Mouse (Mus musculus): ENCODE measurements around the gene Pigz. TPM values are rescaled to one million over a fixed set of nuclear protein-coding genes. Genes with fewer than 3 reads are reported as not detected.
A peak's percentile ranks its signal among the peaks of the same experiment; 100 is the strongest.
"Not testable (repeated sequence)": the region's sequence is repeated elsewhere in the genome, so short reads cannot be mapped to it uniquely, and the experiment has no call there.

Pigz gene
- polyA plus RNA-seq, 1 experiment from 2014 or later: 2.0 TPM

GRCm38 (mm10) chr16:31935091-31935979 is 1.7 kb downstream of the Pigz start:
- ATAC-seq (ENCODE audit: low FRiP score, low TSS enrichment): no peak
- H3K4me1 ChIP-seq (ENCODE audit: control insufficient read depth, insufficient read depth, low read length): peaks cover 20% of the 10 kb centered on the region
- H3K4me3 ChIP-seq (replicated peaks; ENCODE audit: low read depth, low read length): peak overlapping the region; percentile 37
- no peaks in the 10 kb centered on the region for H3K36me3 ChIP-seq (ENCODE audit: control insufficient read depth, insufficient read depth, low read length)
- peak overlapping the region; percentile 86 for H3K4me2 ChIP-seq (ENCODE audit: low read length)
- peak overlapping the region; percentile 59 for H3K9ac ChIP-seq (replicated peaks; ENCODE audit: low read length)
- WGBS: 4% methylated on average over 36 of the region's 36 CpGs
- H3K27me3 ChIP-seq (ENCODE audit: control insufficient read depth, insufficient read depth, low read length): peaks cover 4% of the 10 kb centered on the region; the same call in 1 of the 2 replicates
- peak; percentile 53 for DNase-seq
- H3K9me3 ChIP-seq (ENCODE audit: control insufficient read depth, low read length): no peaks in the 10 kb centered on the region
- no peak overlapping the region for H3K27ac ChIP-seq (replicated peaks; ENCODE audit: low read depth, low read length)

GRCm38 (mm10) chr16:31936568-31936967 is 2.9 kb downstream of the Pigz start:
- no peak for DNase-seq
- no peak overlapping the region for H3K27ac ChIP-seq (replicated peaks; ENCODE audit: low read depth, low read length)
- WGBS: 92% methylated on average over 4 of the region's 4 CpGs
- H3K9me3 ChIP-seq (ENCODE audit: control insufficient read depth, low read length): no peaks in the 10 kb centered on the region
- peaks cover 4% of the 10 kb centered on the region; the same call in 1 of the 2 replicates for H3K27me3 ChIP-seq (ENCODE audit: control insufficient read depth, insufficient read depth, low read length)
- no peak overlapping the region for H3K9ac ChIP-seq (replicated peaks; ENCODE audit: low read length)
- ATAC-seq (ENCODE audit: low FRiP score, low TSS enrichment): no peak
- no peak overlapping the region for H3K4me3 ChIP-seq (replicated peaks; ENCODE audit: low read depth, low read length)
- H3K4me2 ChIP-seq (ENCODE audit: low read length): no peak overlapping the region
- peaks cover 20% of the 10 kb centered on the region for H3K4me1 ChIP-seq (ENCODE audit: control insufficient read depth, insufficient read depth, low read length)
- no peaks in the 10 kb centered on the region for H3K36me3 ChIP-seq (ENCODE audit: control insufficient read depth, insufficient read depth, low read length)

DNA sequence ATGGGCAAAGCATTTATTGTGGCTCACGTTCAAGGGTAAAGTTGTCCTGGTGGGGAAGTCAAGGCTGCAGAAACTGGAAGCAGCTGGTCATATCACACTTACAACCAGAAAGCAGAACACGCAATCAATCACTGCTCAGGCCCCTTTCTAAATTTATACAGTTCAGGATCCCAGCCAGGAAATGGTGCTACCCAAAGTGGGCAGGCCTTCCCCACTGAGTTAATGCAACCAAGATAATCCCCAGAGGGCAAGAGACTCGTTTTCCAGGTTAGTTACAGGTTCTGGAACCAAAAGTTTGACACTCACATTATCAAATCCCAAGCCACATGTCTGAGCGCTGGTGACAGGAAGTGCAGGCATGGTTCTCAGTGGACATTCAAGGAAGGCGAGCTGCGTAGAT is 5.2 kb downstream of the Pigz start:
- H3K9ac ChIP-seq (replicated peaks; ENCODE audit: low read length): no peak overlapping the region
- DNase-seq (no peak), ATAC-seq (ENCODE audit: low FRiP score, low TSS enrichment) (no peak)
- H3K4me1 ChIP-seq (ENCODE audit: control insufficient read depth, insufficient read depth, low read length): peaks cover 13% of the 10 kb centered on the region
- peaks cover 4% of the 10 kb centered on the region; the same call in 1 of the 2 replicates for H3K27me3 ChIP-seq (ENCODE audit: control insufficient read depth, insufficient read depth, low read length)
- H3K9me3 ChIP-seq (ENCODE audit: control insufficient read depth, low read length): no peaks in the 10 kb centered on the region
- H3K4me2 ChIP-seq (ENCODE audit: low read length): no peak overlapping the region
- no peak overlapping the region for H3K27ac ChIP-seq (replicated peaks; ENCODE audit: low read depth, low read length)
- 77% methylated on average over 6 of the region's 6 CpGs for WGBS
- no peak overlapping the region for H3K4me3 ChIP-seq (replicated peaks; ENCODE audit: low read depth, low read length)
- no peaks in the 10 kb centered on the region for H3K36me3 ChIP-seq (ENCODE audit: control insufficient read depth, insufficient read depth, low read length)

- 81% methylated on average over 2 of the region's 2 CpGs for WGBS
- H3K9ac ChIP-seq (replicated peaks; ENCODE audit: low read length): no peak overlapping the region
- H3K4me3 ChIP-seq (replicated peaks; ENCODE audit: low read depth, low read length): no peak overlapping the region
- H3K27ac ChIP-seq (replicated peaks; ENCODE audit: low read depth, low read length): no peak overlapping the region
- H3K4me2 ChIP-seq (ENCODE audit: low read length): no peak overlapping the region
- H3K27me3 ChIP-seq (ENCODE audit: control insufficient read depth, insufficient read depth, low read length): peaks cover 1% of the 10 kb centered on the region; the same call in 1 of the 2 replicates
- no peak for ATAC-seq (ENCODE audit: low FRiP score, low TSS enrichment)
- no peaks in the 10 kb centered on the region for H3K9me3 ChIP-seq (ENCODE audit: control insufficient read depth, low read length)
- 0 out of 2 replicates have a peak, but pooled peaks cover 3% of the 10 kb centered on the region for H3K36me3 ChIP-seq (ENCODE audit: control insufficient read depth, insufficient read depth, low read length)
- no peak for DNase-seq
- peaks cover 3% of the 10 kb centered on the region; the same call in 1 of the 2 replicates for H3K4me1 ChIP-seq (ENCODE audit: control insufficient read depth, insufficient read depth, low read length)
These were observed 6.9 kb downstream of the Pigz start for GRCm38 (mm10) chr16:31940586-31940985.

- Histone ChIP-seq H3K27me3 (ENCODE audit: control insufficient read depth, insufficient read depth, low read length) (no peaks in the 10 kb centered on the region), H3K4me3 (replicated peaks; ENCODE audit: low read depth, low read length) (no peak overlapping the region), H3K9me3 (ENCODE audit: control insufficient read depth, low read length) (no peaks in the 10 kb centered on the region), H3K36me3 (ENCODE audit: control insufficient read depth, insufficient read depth, low read length) (0 out of 2 replicates have a peak, but pooled peaks cover 3% of the 10 kb centered on the region), H3K4me1 (ENCODE audit: control insufficient read depth, insufficient read depth, low read length) (peaks cover 17% of the 10 kb centered on the region), H3K4me2 (ENCODE audit: low read length) (no peak overlapping the region), H3K27ac (replicated peaks; ENCODE audit: low read depth, low read length) (no peak overlapping the region), H3K9ac (replicated peaks; ENCODE audit: low read length) (no peak overlapping the region; the same call in 1 of the 2 replicates)
- WGBS: 3% methylated on average over 10 of the region's 10 CpGs
- ATAC-seq (ENCODE audit: low FRiP score, low TSS enrichment) (no peak), DNase-seq (peak; percentile 88)
These were observed 10.3 kb downstream of the Pigz start for GRCm38 (mm10) chr16:31943980-31944379.

DNA sequence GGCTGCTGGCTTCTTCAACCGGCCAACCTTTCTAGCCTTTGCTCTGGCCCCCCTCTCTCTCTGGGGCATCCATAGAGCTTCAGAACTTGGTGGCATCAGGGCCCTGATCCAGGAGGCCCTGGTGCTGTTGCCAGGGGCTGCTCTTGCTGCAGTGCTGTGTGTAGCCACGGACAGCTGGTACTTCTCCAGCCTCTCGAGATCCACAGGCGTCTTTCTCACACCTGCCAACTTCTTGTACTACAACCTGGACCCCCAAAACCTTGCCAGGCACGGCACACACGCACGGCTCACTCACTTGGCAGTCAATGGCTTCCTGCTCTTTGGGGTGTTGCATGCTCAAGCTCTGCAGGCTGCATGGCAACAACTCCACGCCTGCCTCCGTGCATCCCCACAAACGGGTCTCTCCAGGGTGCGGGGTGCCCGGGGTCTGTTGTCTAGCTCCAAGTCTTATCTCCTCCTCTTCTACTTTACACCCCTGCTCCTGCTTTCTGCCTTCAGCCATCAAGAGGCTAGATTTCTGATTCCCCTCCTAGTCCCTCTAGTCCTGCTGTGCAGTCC is 11.1 kb downstream of the Pigz start:
- peaks cover 24% of the 10 kb centered on the region for H3K4me1 ChIP-seq (ENCODE audit: control insufficient read depth, insufficient read depth, low read length)
- H3K4me3 ChIP-seq (replicated peaks; ENCODE audit: low read depth, low read length): no peak overlapping the region
- 0 out of 2 replicates have a peak, but pooled peaks cover 3% of the 10 kb centered on the region for H3K36me3 ChIP-seq (ENCODE audit: control insufficient read depth, insufficient read depth, low read length)
- 91% methylated on average over 12 of the region's 12 CpGs for WGBS
- no peak overlapping the region for H3K4me2 ChIP-seq (ENCODE audit: low read length)
- H3K27ac ChIP-seq (replicated peaks; ENCODE audit: low read depth, low read length): no peak overlapping the region
- no peak for DNase-seq
- no peak for ATAC-seq (ENCODE audit: low FRiP score, low TSS enrichment)
- no peak overlapping the region for H3K9ac ChIP-seq (replicated peaks; ENCODE audit: low read length)
- no peaks in the 10 kb centered on the region for H3K9me3 ChIP-seq (ENCODE audit: control insufficient read depth, low read length)
- H3K27me3 ChIP-seq (ENCODE audit: control insufficient read depth, insufficient read depth, low read length): no peaks in the 10 kb centered on the region

DNA sequence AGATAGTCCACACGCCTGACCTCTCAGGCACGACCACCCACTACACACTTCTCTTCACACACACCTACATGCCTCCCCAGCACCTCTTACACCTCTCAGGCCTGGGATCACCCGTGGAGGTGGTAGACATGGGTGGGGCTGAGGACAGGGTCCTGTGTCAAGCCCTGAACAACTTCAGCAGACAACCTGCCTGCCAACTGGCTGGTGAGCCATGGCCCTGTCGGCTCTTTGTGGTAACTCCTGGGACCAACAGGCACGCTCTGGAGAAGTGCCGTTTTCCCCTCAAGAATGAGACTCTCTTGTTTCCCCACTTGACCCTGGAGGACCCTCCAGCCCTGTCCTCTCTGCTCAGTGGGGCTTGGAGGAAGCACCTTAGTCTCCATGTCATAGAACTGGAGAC is 11.7 kb downstream of the Pigz start:
- Histone ChIP-seq H3K4me3 (replicated peaks; ENCODE audit: low read depth, low read length) (no peak overlapping the region), H3K27ac (replicated peaks; ENCODE audit: low read depth, low read length) (no peak overlapping the region), H3K9ac (replicated peaks; ENCODE audit: low read length) (no peak overlapping the region), H3K27me3 (ENCODE audit: control insufficient read depth, insufficient read depth, low read length) (no peaks in the 10 kb centered on the region), H3K4me2 (ENCODE audit: low read length) (no peak overlapping the region), H3K4me1 (ENCODE audit: control insufficient read depth, insufficient read depth, low read length) (peaks cover 24% of the 10 kb centered on the region), H3K9me3 (ENCODE audit: control insufficient read depth, low read length) (no peaks in the 10 kb centered on the region), H3K36me3 (ENCODE audit: control insufficient read depth, insufficient read depth, low read length) (0 out of 2 replicates have a peak, but pooled peaks cover 3% of the 10 kb centered on the region)
- no peak for ATAC-seq (ENCODE audit: low FRiP score, low TSS enrichment)
- no peak for DNase-seq
- 90% methylated on average over 6 of the region's 6 CpGs for WGBS

DNA sequence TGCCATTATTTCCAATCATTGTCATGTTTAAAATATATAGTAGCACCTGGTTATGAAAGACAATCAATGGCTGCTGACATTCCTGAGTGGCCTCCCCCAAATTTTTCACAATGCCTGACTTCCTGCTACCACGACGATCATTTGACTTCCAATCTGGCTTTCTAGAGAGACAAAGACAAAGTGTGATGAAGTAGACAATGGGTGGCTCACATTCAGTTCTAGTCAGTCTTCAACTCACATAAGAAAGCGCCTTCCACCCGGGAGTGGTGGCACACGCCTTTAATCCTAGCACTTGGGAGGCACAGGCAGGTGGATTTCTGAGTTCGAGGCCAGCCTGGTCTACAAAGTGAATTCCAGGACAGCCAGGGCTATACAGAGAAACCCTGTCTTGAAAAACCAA is 12.3 kb downstream of the Pigz start:
- H3K4me1 ChIP-seq (ENCODE audit: control insufficient read depth, insufficient read depth, low read length): peaks cover 24% of the 10 kb centered on the region
- H3K9me3 ChIP-seq (ENCODE audit: control insufficient read depth, low read length); ATAC-seq (ENCODE audit: low FRiP score, low TSS enrichment); H3K27ac ChIP-seq (replicated peaks; ENCODE audit: low read depth, low read length); H3K4me3 ChIP-seq (replicated peaks; ENCODE audit: low read depth, low read length); H3K27me3 ChIP-seq (ENCODE audit: control insufficient read depth, insufficient read depth, low read length); DNase-seq; H3K9ac ChIP-seq (replicated peaks; ENCODE audit: low read length); H3K36me3 ChIP-seq (ENCODE audit: control insufficient read depth, insufficient read depth, low read length): not testable (repeated sequence)
- H3K4me2 ChIP-seq (ENCODE audit: low read length): 0 out of 2 replicates have a peak overlapping the region, but pooled peaks have one; percentile 92
- WGBS: 88% methylated on average over 6 of the region's 6 CpGs
